Mouse (Mus musculus) right cerebral cortex, postnatal 10 days (tissue): ENCODE results near the gene Adamts2.

Experiments used
- DNase-seq, 2 experiments: peaks; one replicate each; pipeline ENCODE4 v3.0.0; 2021; ENCODE audit warnings: low spot score in 2 of 2

The Adamts2 gene

GRCm38 (mm10) chr11:50671820-50672310, 70.0 kb downstream of the Adamts2 start:
- no peak for DNase-seq

- DNase-seq = peak; percentile 32 to 41
Measured at GRCm38 (mm10) chr11:50672866-50673265, 71.0 kb downstream of the Adamts2 start.

GRCm38 (mm10) chr11:50673525-50674250, 71.8 kb downstream of the Adamts2 start:
- no peak for DNase-seq

- DNase-seq = no peak
Measured at GRCm38 (mm10) chr11:50674390-50674789, 72.5 kb downstream of the Adamts2 start.

- DNase-seq = no peak
Measured at GRCm38 (mm10) chr11:50678650-50679049, 76.8 kb downstream of the Adamts2 start.

- DNase-seq = no peak
Measured at GRCm38 (mm10) chr11:50681940-50682339, 80.1 kb downstream of the Adamts2 start.

GRCm38 (mm10) chr11:50683821-50684220, 81.9 kb downstream of the Adamts2 start:
- DNase-seq = no peak

- no peak for DNase-seq
Measured at GRCm38 (mm10) chr11:50688584-50688983, 86.7 kb downstream of the Adamts2 start.

- no peak for DNase-seq
Measured at GRCm38 (mm10) chr11:50689672-50690071, 87.8 kb downstream of the Adamts2 start.

GRCm38 (mm10) chr11:50699971-50700370, 98.1 kb downstream of the Adamts2 start:
- no peak for DNase-seq

GRCm38 (mm10) chr11:50700496-50700895, 98.6 kb downstream of the Adamts2 start:
- no peak for DNase-seq

GRCm38 (mm10) chr11:50703397-50703796, 101.5 kb downstream of the Adamts2 start:
- DNase-seq = no peak

GRCm38 (mm10) chr11:50704511-50704910, 102.6 kb downstream of the Adamts2 start:
- DNase-seq = no peak

- no peak for DNase-seq
Measured at GRCm38 (mm10) chr11:50707259-50707658, 105.4 kb downstream of the Adamts2 start.

- DNase-seq = no peak
Measured at GRCm38 (mm10) chr11:50713610-50714202, 111.8 kb downstream of the Adamts2 start.

- DNase-seq = no peak
Measured at GRCm38 (mm10) chr11:50715091-50715490, 113.2 kb downstream of the Adamts2 start.

- DNase-seq = no peak
Measured at GRCm38 (mm10) chr11:50717381-50717897, 115.6 kb downstream of the Adamts2 start.

- DNase-seq = no peak
Measured at GRCm38 (mm10) chr11:50718862-50719261, 117.0 kb downstream of the Adamts2 start.

GRCm38 (mm10) chr11:50720421-50720820, 118.5 kb downstream of the Adamts2 start:
- no peak for DNase-seq

GRCm38 (mm10) chr11:50720856-50721550, 119.1 kb downstream of the Adamts2 start:
- DNase-seq = peak in 1 of 2 experiments; percentile 34

- no peak for DNase-seq
Measured at GRCm38 (mm10) chr11:50725595-50725994, 123.7 kb downstream of the Adamts2 start.

GRCm38 (mm10) chr11:50726035-50726434, 124.2 kb downstream of the Adamts2 start:
- DNase-seq = no peak
